Mouse (Mus musculus) spleen, adult 2 months (tissue): ENCODE data around the gene Acad10.

Source experiments
- CTCF ChIP-seq: fragments of 200-500 bp; IDR thresholded peaks from 2 replicates; pipeline ENCODE4 v1.5.1; 2011; ENCODE audit warnings: mild to moderate bottlenecking, inconsistent platforms; ENCODE audit not compliant: insufficient read depth, insufficient read length, insufficient replicate concordance; ENCODE audit errors: extremely low read depth
- POLR2A ChIP-seq: fragments of 200-500 bp; IDR thresholded peaks from 2 replicates; pipeline ENCODE4 v1.6.1; 2011; ENCODE audit warnings: low read depth, low read length, inconsistent platforms

DNA sequence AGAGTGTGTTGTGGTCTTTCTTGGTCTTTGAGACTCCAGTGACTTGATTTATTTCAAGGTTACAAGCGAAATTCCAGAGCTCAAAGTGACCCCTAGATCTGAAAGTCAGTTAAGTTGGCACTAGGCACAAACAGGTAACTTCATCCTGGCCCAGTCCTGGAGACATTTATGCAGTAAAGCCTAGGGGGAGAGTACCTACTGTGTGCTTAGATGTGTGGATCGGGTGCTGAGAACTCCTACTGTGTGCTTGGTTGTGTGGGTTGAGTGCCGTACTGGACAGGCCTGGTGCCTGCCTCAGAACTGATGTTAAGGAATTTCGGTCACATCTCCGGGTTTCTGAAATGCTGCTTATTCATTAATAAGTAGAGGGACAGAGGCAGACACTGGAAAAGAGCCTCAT, 1.2 kb upstream of the Acad10 start:
- no peak for TF ChIP-seq CTCF
- no peak for TF ChIP-seq POLR2A
